Mouse (Mus musculus): ENCODE measurements around the gene Bicdl1.
"Not testable (repeated sequence)": the region's sequence is repeated elsewhere in the genome, so short reads cannot be mapped to it uniquely, and the experiment has no call there.

The Bicdl1 gene

DNA sequence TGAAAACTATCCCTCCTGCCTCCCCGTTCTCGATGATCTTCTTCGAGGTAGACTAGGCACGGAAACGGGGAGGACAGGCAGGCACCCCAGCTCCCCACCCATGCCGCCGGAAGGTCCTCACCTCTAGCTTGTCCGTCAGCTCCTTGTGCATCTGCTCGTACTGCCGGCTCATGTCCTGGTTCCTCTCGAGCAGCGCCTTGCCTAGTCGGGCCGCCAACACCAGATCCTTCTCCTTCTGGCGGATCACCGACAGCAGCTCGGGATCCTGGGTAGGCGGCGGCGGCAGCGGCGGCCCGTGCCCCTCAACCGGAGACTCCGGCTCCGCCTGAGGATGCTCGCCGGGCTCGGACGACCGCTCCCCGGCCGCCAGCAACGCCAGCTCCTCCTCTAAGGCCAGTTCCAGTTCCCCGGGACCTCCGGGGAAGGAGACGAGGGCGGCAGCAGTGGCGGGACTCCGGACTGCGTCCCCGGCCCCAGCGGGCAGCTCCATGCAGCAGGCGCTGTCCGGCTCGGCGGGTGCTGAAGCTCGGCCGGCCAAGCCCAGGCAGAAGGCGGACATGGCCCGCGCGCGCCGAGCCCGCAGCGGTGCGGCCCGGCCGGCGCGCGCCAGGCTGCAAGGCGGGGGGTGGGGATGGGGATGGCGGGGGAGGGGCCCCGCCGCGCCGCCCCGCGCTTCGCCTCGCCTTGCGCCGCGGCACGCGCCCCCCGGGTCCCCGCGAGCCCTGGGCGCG, at the start of gene Bicdl1:
TSS of gene Bicdl1 (minus strand) at position 621 of the 731 bp plus-strand sequence.
- DNase-seq (ENCODE audit: low read depth), result no peak

DNA sequence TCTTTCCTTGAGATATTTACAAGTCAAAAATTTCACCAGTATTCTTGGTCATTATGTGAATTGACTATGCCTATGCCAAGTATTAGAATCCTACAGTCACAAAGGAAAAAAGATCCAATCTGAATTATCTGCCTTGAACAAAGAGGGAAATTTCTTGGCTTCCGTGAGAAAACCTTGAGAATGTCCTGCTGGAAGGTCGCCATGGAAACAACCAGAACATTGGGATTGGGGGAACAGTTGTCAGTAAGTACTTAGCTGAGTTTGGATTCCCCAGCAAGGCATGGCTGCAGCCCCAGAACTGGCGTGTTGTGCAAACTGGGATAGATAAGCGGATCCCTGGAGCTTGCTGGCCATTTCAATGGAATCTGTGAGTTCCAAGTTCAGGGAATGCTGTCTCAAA, 45.5 kb upstream of the Bicdl1 start:
- peak; percentile 15 for DNase-seq (ENCODE audit: low read depth)

DNA sequence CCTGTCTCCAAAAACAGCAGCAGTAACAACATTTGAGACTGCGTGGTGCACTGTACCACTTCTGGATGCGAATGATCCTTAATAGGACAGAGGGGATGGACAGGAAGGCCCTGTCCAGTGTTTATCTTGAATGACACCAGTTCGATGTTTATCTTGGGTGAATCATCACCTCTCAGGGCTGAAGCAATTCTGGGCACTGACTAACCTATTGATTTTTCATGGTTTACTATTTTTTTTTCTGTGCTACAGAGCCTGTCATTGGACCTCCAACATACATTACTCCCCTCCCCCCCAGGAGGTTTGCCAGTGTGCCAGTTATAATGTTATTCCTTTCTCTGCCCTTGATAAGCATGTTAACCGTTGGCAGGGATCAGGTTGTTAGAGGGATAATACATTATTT, 43.9 kb upstream of the Bicdl1 start:
- DNase-seq (ENCODE audit: low read depth), result peak; percentile 68

GRCm38 (mm10) chr5:115770048-115770447, 38.6 kb upstream of the Bicdl1 start:
- no peak for DNase-seq (ENCODE audit: low read depth)

DNA sequence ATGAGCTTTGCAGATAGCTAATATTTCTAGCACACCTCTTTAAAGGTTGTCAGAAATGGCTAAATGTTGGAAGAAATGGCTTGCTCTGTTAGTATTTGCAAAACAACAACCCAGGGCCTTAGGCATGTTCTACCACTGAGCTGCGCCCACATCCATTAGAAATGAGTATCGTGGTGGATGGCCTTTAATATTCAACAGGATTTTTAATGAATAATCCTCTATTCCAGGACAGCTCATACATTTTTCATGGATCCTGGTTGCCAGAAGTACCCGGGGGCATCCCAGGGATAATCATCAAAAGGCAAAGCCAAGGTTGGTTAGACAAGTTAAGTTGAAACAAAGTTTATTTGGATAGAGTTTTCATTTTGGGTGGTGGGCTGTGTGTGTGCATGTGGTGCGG, 37.7 kb upstream of the Bicdl1 start:
- no peak for DNase-seq (ENCODE audit: low read depth)

DNA sequence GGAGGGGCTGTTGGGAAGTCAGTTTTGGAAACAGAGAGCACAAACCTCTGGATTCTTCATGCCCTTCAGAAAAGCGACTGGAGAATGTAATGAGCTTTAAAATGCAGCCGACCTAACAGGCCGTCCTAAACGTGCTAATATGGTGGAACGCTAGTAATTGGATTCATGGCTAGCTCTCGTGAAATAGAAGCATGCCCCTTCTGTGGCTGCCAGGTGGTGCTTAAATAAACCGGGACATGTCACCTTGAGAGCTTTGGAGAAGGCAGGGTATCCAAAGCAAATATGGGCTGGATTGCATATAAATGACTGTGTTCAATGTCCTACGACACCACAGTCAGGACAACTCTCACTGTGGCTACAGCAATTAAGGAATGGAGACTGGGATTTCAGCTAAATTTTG, 35.4 kb upstream of the Bicdl1 start:
- no peak for DNase-seq (ENCODE audit: low read depth)

DNA sequence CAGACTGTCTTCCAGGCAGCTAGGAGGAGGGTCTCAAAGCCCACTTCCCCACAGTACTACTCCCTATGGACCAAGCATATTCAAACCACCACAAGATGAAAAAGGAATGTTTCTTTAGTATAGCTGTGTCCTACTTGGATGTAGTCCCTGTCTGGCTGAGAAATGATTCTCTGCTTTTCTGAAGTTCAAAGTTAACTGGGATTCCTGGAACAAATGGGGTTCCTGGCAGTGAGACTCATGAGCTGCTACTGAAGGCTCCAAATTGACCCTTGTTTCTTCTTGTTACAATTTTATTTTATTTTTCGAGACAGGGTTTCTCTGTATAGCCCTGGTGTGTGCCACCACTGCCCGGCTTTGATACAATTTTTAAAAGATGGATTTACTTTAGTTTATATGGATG, 32.6 kb upstream of the Bicdl1 start:
- no peak for DNase-seq (ENCODE audit: low read depth)

DNA sequence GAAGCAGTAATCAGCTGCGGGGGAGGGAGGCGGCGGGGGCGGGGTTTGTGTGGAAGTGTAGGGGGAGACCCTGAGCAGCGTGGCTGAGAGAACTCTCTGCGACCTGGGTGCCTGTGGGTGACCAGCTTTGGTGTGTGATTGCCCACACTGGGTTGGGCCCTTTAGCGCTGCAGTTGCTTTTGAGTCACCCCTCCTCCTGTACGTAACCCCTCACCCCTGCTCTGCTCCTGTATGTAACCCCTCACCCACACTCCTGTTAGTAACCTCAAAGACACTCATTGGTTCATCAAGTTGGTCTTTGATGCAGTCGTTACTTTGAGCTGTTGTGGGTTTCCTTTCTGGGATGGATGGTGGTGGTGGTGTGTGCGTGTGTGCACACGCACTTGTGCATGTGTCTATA, 29.5 kb upstream of the Bicdl1 start:
- no peak for DNase-seq (ENCODE audit: low read depth)

DNA sequence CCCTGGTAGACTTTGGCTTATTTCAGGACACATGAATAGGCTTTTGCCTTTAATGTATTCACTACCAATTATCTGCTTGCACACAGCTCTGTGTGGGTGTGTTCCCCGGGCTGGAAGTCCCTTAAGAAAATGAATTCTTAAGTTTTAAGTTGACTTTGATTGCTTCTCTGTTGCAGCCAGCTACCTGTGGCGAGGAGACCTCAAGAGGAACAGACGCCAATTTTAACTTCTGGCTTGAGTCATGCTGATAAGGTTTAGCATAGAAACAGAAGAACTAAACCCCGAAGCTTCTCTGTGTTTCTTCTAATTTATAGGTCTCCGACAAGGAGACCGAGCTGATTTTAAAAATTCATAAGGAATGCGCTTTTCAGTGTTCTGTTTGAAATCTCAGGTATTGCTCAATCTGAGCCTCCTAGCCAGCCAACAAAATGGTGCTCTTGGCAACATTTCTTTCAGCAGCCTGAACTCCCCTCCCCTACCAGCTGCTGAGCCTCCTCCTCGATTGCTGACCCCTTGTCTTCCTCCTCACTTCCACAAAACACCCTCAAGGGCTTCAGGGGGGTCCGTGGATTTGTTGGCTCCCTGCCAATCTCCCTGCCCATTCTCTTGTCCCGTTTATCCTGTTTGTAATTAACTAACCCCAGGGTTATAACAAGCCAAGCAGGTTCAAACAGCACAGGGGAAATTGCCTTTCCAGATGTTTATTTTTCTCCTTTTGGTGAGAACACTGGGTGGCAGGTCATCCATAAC, 27.2 kb upstream of the Bicdl1 start:
- peak; percentile 68 for DNase-seq (ENCODE audit: low read depth)

GRCm38 (mm10) chr5:115757516-115757915, 26.1 kb upstream of the Bicdl1 start:
- DNase-seq (ENCODE audit: low read depth), result no peak

- DNase-seq (ENCODE audit: low read depth), result no peak
Measured at GRCm38 (mm10) chr5:115755501-115755900, 24.1 kb upstream of the Bicdl1 start.

- no peak for DNase-seq (ENCODE audit: low read depth)
Measured at GRCm38 (mm10) chr5:115754831-115755230, 23.4 kb upstream of the Bicdl1 start.

DNA sequence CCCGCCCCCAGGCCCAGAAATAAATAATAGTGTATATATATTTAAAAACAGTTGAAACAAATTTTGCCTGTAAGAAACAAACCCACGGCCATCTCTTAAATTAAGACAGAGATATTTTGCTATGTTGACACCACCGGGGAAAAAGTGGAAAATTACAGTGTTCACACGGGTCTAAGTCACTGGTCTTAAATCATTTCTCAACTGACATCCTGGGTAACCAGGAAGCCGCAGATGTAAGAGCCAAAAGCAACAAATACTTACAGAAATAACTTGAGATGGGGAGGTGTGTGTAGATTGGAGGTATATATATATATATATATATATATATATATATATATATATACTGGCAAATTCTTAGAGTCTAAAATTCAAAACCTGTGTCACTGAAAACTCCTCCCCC, 21.5 kb upstream of the Bicdl1 start:
- peak; percentile 32 for DNase-seq (ENCODE audit: low read depth)

DNA sequence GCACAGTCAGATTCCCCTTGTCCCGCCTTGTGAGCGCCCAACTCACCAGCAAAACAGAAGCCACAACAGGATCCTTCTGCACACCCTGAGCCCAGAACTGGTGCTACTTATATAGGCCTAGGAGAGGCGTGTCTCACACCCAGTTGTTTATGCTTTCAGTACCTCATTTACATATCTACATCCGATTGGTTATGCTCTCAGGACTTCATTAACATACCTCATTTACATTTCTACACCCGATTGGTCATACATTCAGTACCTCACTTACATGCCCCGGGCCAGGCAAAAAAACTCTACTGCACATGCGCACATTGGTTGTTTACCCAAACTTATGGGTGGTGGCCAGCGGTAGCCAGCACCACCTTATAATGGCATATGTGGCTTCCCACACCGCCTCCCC, 20.5 kb upstream of the Bicdl1 start:
- DNase-seq (ENCODE audit: low read depth), result not testable (repeated sequence)

GRCm38 (mm10) chr5:115748316-115748715, 16.9 kb upstream of the Bicdl1 start:
- no peak for DNase-seq (ENCODE audit: low read depth)

- no peak for DNase-seq (ENCODE audit: low read depth)
Measured at GRCm38 (mm10) chr5:115745319-115745718, 13.9 kb upstream of the Bicdl1 start.

- DNase-seq (ENCODE audit: low read depth), result no peak
Measured at GRCm38 (mm10) chr5:115738032-115738431, 6.6 kb upstream of the Bicdl1 start.

GRCm38 (mm10) chr5:115734570-115734969, 3.1 kb upstream of the Bicdl1 start:
- no peak for DNase-seq (ENCODE audit: low read depth)

- DNase-seq (ENCODE audit: low read depth), result no peak
Measured at GRCm38 (mm10) chr5:115732849-115733216, 1.4 kb upstream of the Bicdl1 start.

DNA sequence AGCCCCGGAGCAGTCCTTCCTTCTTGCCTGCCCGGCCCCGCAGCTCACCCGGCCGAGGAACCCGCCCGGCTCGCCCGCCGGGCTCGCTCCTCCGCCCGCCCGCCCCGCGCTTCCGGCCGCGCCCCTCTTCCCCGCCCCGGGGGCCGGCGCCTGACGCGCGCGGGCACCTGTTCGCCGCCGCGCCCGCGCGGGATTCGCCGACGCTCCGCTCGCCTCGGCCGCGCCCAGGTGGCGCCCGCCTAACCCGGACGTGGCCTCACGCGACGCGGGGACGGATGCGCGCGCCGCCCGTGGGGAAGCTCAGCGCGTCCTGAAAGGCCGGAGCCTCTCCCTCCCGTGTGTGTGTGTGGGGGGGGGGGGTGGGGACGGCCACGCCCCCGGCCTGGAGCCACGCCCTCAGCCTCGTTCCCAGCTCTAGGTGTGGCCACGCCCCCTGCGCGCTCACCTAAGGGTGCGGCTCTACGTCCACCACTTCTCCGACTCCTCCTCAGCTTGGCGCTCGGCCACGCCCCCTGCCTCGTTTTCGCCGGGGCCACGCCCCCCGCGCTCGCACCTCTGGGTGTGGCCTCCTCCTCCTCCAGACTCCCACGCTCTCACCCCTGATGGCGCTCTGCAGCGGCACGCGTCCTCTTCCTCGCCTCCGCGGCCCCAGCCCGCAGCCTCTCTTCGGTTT, 891 bp upstream of the Bicdl1 start:
- DNase-seq (ENCODE audit: low read depth), result no peak

GRCm38 (mm10) chr5:115731732-115732175, 333 bp upstream of the Bicdl1 start:
- no peak for DNase-seq (ENCODE audit: low read depth)

DNA sequence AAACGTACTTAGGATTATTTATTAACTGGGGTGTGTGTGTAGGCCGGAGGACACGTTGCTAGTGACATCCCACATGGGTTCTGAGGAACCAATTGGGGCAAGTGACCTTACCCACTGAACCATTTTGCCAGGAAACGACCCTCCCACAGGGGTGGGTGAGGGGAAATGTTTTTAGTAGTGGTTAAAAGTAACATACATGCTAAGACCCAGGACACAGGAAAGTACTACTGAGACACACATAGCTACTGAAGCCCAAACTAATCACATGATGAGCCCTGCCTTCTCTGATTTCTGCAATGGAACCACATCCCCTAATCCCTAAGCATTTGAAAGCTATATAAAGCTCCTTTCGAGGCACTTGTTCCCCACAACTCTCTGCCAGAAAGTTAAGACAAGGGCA, 1.1 kb downstream of the Bicdl1 start:
- DNase-seq (ENCODE audit: low read depth), result no peak

DNA sequence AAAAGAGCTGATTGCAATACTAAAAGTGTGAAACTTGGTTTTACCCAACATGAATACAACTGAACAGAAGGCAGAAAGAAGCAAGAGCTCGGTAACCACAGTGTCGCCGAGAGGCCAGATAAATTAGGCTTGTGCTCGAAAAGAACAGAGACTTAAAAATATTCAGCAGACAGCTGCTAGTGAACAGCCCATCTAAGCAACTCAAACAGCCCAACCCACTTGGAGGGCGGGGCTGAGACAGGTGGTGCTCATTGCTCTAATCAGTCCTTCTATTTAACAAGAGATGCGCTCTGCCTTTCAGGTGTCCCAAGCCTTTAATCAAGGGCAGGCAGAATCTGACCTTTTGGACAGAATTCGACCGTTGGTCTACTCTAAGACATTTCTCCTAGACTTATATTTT, 4.8 kb downstream of the Bicdl1 start:
- no peak for DNase-seq (ENCODE audit: low read depth)
